Mouse (Mus musculus) mouse trophoblast stem cell (cell line): Measurements from ENCODE around the gene Kdm1b.

Source experiments
- in situ Hi-C, 2 experiments: fragments of 300-500 bp; cut with MseI, MboI; formaldehyde crosslinking; loops; 2 replicates in 1 of 2; 3 replicates in 1 of 2; pipeline ENCODE4 v1.15.1; 2025

Kdm1b gene

DNA sequence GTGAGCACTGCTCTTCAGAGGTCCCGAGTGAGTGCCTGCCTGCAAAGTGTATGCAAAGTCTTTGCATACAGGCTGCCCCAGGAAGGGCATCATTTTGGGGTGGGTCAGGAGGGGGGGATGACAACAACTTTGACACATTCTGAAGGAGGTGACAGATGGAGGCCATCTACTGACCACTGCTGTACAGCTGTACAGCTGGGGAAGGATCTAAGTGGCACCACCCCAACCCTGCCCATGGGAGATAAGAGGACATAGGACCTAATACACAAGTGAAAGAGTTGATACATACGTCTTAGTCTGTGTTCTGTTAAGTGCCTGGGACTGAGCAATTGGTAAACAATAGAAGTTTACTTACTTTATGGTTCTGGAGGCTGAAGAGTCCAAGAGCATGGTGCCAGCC lies 65.9 kb downstream of the Kdm1b start:
- in situ Hi-C loops = no loop called here

DNA sequence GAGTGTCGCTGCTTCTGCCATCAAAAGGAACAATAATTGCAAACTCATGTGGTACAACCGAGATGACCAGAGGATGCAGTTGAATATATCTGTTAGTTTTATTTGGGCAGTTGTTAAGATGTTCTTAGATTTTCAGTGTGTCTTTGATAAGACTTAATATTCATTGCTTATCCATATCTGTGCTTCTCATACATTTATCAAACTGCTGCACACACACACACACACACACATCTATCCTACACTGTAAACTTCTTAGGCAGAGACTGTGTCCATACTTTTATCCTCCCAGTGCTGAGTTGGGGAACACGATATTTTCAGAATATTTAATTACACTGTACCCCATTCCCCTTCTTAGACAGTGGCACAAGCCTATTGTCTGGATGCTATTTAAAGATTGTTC lies 67.9 kb downstream of the Kdm1b start:
- in situ Hi-C loops = no loop called here

- in situ Hi-C loops = no loop called here
Observed at GRCm38 (mm10) chr13:47112056-47112455, 68.8 kb downstream of the Kdm1b start.

- in situ Hi-C loops = no loop called here
Observed at GRCm38 (mm10) chr13:47112924-47113323, 69.6 kb downstream of the Kdm1b start.

DNA sequence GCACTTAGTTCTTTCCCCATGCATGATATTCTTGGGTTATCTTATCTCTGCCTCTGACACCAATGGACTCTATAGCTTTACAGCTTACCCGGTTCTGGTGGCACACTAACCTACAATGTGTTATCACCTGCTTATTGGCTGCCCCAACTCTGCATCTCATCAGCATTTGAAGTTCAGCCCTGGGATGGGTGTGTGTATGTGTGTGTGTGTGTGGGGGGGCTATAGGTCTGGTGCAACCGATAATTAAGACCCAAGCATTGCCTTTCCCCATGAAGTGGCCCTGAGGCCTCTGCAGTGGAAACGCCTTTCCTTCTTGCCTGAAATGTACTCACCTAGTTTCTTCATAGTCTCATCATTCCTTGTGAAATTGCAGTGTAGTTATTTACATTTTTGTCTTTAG lies 72.7 kb downstream of the Kdm1b start:
- in situ Hi-C loops = no loop called here

DNA sequence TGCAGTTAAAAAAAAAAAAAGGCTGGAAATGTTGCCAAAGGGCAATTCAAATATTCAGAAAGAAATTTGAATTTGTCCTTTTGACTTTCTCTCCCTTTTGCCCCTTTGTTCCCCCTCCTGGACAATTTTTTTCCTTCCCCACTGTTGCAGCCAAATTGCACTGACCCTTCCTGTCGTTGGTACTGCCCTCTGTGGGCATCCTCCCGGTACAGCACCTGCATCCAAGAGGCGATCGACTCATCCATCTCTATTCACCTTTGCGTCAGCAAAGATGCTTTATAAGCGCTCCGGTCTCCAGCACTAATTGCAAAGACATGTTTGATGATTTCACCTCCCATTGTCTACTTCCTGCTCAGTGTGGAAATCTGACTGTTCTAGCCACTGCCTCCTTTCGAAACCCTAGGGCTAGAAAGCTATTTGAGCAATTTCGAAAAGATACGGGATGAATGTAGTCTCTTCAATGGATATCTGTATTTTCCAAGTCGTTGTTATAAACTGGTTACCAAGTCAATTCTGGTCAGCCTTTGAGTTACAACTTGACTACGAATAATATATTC lies 78.1 kb downstream of the Kdm1b start:
- in situ Hi-C loops = no loop called here

DNA sequence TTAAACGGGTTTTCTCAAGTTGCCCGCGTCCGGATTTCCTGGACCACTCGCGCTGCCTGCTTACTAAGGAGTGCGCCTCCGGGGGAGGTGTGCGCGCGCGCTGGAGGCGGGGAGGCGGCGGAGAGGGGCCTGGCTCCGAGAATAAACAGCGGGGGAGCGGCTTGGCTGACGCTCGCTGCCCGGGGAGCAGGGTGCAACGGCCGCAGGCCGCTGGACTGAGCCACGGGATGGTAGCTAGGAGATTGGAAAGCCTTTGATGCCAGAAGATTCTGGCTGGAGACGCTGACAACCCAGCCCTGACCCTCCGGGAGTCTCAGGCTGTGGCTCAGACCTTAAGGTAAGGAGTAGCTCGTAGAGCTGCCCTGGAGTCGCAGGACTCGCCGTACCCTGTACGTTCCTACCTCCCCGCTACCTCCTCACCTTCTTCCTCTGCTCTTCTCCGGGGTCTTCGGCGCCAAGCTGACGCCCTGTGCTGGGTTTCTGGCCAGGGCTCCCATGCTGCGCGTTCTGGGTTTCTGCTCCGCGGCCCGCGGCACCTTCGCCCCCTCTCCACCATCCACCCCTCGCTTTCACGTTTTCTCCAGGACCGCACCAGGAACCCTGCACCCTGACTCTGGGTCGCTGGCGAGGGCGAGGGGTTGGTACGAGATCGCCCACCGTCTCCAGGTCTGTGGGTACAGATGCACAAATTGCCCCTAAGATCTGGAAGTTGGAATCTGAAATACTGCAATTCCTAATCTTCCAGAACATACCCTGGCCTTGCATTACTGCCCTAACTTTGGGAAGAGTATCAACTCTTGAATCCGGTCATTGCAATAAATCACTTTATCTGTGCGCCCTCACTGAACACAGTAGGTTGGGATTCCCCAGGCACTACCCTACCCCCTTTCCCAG lies 79.5 kb downstream of the Kdm1b start, which contains the start of gene Rnf144b:
Gene Rnf144b (plus strand): TSS at position 120 of the 894 bp plus-strand sequence.
- in situ Hi-C loops = no loop called here

DNA sequence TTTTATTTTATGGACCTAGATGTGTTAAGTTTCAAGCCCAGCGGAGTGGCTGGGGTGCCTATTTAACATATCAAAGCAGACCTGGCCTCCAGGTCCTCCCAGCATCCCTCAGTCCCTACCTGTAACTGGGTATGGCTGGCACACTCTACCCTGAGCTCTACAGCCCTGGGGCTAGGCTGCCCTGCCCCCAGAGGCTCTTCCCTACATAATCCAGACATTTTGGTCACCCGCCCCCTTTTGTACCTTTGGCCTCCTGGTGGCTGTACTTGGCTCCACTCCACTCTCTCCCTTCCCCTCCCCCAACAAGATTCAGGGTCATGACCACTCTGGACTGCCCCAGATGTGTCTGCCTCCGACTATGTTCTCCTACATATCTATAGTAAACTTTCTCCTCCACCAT lies 81.2 kb downstream of the Kdm1b start:
- in situ Hi-C loops = no loop called here

DNA sequence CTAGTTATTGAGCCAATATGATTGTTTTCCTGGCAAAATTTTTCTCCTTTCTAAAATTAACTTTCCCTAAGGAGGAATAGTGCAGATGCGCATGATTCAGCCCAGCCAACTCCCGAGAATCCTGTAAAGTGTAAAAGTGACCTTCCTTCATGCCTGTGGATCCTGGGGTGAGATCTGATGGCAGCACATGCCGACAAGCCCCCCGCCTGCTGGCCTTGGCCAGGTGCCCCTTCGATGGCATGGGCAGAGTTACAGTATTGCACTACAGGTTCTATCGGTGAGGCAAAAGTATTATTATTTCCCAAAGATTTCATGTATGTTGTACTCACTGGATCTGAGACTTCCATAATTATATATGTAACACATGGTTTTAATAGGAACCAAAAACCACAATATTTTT lies 81.7 kb downstream of the Kdm1b start:
- in situ Hi-C loops = no loop called here

GRCm38 (mm10) chr13:47125595-47125994 lies 82.3 kb downstream of the Kdm1b start:
- in situ Hi-C loops = no loop called here

- in situ Hi-C loops = no loop called here
Observed at GRCm38 (mm10) chr13:47129090-47129489, 85.8 kb downstream of the Kdm1b start.

GRCm38 (mm10) chr13:47133058-47133457 lies 89.8 kb downstream of the Kdm1b start:
- in situ Hi-C loops = no loop called here

GRCm38 (mm10) chr13:47134836-47135235 lies 91.5 kb downstream of the Kdm1b start:
- in situ Hi-C loops = no loop called here
